Mouse (Mus musculus): ENCODE results near the gene Kcnip1.

DNA sequence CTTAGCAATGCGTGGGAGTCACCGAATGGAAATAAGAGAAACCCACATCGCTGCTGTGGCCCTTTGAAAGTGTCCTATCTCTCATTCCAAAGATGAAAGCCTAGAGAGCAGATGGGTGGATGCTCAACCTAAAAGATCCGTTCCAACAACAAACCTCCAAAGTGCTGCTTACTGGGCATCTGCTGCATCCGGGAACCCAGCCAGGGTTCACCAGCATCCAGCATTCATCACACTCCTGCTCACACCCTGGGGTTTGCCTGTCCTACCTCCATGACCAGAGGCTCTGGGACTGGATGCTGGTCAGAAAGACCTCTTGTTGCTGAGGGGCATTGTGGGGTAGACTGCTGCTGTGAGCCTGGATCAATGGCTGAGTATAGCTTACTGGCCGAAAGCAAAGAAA is 241.4 kb downstream of the Kcnip1 start:
- TF ChIP-seq POLR2A (IDR thresholded peaks at IDR 0.05; ENCODE audit: extremely low read depth, insufficient read depth, low read length), result no peak
- no peak for TF ChIP-seq CTCF (IDR thresholded peaks at IDR 0.05; ENCODE audit: low read depth, low read length)
